Mouse (Mus musculus) right cerebral cortex, postnatal 14 days (tissue): ENCODE results near the gene Pkn3.
"Not testable (repeated sequence)": the region's sequence is repeated elsewhere in the genome, so short reads cannot be mapped to it uniquely, and the experiment has no call there.

ENCODE experiments used
- DNase-seq: peaks from one replicate; pipeline ENCODE4 v3.0.0; 2022

Pkn3 gene

GRCm38 (mm10) chr2:30106364-30106763 lies 28.9 kb downstream of the Pkn3 start:
- DNase-seq, result peak; percentile 57

- DNase-seq, result no peak
Measured at GRCm38 (mm10) chr2:30107646-30108045, 30.2 kb downstream of the Pkn3 start.

GRCm38 (mm10) chr2:30108260-30108659 lies 30.8 kb downstream of the Pkn3 start:
- DNase-seq, result no peak

DNA sequence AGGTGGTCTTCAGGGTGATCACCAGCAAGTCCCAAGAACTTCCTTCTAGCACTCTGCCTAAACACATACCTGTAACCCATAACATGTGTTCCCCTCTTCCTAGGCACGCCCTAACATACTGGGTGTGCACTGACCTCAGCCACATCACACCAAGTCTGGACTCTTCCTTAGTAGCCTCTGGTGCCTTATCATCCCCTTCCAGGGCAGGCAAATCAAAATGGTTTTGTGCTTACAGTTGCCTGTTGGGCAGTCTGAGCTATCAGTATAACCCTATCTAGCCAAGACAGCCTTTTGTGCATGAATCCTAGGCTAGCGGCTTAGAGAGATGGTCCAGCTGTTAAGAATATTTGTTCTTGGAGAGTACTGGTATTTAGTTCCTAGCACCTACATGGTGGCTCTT lies 34.0 kb downstream of the Pkn3 start:
- no peak for DNase-seq

GRCm38 (mm10) chr2:30112564-30112963 lies 35.1 kb downstream of the Pkn3 start:
- DNase-seq, result no peak

- DNase-seq, result peak; percentile 58
Measured at GRCm38 (mm10) chr2:30119641-30120051, 42.2 kb downstream of the Pkn3 start.

GRCm38 (mm10) chr2:30120269-30120668 lies 42.8 kb downstream of the Pkn3 start:
- DNase-seq, result no peak

DNA sequence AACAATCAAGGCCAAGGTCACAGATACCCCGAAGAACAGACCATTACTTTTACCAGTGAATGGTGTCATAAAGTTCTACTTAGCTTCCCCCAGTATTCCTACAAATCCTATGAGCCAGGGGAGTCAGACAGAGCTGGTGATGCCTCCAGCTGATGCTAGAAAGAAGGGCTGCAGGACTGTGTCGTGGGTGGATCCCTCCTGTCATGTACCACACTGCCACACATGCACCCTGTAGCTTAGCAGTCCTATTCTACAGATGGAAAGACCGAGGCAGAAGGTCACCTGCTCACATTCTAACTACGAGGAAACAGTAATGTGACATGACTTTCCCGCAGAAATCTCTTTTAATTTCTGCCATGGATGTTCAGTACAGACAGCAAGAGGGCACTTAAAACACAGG lies 45.3 kb downstream of the Pkn3 start:
- no peak for DNase-seq

DNA sequence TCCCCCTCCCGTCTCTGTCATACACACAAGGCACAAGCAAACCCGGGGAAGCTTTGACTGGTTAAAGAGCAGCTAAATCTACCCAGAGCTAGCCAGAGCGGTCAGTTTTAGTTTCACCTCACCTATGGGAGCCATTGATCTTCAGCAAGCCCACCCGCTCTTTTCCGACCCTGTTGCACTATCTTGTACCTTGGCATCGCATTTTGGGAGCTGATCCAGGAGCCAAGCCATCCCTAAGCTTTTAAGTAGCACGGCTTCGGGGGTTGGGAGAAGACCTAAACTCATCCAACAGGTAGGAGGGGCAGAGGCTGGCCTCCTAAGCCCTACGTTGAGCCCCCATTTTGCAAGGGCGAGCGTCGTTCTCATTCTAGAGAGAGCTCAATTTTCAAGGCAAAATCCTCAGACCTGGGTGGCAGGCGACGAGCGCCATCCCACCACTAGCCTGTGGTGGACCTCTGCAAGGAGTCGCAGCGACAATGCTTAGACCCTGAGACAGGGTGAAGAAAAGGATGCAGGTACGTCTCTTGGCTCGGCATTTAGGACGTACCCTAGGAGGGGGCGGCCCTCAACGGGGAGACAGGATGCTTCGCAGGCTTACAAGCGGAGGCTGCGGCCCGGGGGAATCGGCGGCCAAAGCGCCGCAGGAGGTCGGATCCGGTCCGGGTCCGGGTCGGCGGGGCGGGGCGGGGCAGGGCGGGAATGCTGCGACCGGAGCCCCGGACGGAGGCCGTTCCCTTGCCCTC lies 46.4 kb downstream of the Pkn3 start:
- no peak for DNase-seq

DNA sequence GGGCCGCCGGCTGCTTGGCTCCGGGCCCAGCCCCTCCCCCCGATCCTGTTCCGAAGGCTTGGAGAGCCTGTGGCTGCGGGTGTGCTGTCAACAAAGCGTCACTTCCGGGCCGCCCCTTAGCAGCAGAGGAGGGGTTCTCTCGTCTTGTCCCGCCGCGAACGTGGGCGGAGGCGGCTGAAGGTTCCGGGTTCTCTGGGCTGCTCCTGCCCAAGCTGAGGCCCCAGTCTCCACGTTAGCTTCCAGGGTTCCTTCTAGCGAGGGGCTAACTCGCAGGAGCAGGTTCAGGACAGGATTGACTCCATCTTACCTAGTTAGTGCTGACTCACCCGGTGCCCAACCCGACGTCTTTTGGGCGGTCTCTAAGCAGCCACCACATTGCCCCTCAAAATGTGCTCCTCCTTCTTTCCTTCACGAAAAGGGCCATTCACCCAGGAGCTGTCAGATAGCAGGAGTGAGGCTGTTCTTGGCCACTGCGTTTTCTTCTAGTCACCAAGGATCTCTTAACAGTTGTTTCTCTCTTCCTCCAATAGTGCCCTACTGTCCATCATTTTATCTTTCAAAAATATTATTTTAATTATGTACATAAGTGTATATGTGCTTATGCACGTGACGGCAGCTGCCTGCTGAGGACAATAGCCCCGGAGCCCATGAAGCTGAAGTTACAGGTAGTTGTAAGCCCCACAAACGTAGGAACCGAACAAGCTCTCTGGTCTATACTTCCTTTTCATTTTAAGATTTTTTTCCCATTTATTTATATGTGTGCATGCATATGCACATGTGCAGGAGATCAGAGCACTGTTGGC lies 47.2 kb downstream of the Pkn3 start, which contains the start of gene Zer1:
Zer1 (minus strand) TSS at position 114 of the 803 bp plus-strand sequence.
- peak; percentile 95 for DNase-seq

DNA sequence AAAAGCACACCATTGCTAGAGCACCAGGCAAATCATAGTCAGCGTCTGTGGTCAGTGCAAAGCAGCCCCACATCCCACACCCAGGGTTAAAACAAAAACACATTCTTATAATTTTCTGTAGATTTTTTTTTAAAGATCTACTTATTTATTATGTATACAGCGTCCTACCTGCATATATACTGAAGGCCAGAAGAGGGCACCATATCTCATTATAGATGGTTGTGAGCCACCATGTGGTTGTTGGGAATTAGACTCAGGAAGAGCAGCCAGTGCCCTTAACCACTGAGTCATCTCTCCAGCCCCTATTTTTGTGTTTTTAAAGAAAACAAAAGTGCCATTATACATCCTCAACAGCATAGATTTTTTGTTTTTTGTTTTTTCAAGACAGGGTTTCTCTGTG lies 51.3 kb downstream of the Pkn3 start:
- no peak for DNase-seq

DNA sequence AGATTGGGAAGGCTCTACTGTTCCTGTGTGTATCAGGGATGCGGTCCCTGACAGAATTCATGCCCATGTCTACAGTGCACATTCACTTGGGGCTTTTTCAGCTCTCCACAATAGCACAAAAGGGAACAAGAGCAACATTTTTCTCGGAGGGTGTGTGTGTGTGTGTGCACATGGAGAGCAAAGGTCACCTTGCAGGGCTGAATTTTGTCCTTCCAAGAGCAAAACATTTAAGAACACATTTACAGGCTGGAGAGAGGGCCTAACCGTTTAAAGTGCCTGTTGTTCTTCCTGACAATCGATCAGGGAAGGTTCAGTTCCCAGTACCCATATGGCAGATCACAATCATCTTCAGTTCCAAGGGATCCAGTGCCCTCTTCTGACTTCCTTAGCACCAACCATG lies 52.7 kb downstream of the Pkn3 start:
- DNase-seq, result no peak

DNA sequence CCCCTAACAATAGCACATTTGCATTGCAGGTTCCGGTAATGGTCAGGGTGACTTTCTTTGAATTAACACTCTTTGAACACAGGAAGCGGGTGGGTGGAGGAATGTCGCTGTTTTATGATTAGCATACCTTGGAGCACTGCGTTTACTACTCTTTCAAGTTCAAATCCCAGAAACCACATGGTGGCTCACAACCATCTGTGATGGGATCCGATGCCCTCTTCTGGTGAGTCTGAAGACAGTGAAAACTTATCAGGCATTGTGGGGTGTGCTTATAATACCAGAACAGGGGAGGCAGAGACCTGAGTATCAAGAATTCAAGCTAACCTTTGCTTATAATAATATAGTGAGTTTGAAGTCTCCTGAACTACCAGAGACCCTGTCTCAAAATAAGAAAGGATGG lies 53.8 kb downstream of the Pkn3 start:
- not testable (repeated sequence) for DNase-seq

DNA sequence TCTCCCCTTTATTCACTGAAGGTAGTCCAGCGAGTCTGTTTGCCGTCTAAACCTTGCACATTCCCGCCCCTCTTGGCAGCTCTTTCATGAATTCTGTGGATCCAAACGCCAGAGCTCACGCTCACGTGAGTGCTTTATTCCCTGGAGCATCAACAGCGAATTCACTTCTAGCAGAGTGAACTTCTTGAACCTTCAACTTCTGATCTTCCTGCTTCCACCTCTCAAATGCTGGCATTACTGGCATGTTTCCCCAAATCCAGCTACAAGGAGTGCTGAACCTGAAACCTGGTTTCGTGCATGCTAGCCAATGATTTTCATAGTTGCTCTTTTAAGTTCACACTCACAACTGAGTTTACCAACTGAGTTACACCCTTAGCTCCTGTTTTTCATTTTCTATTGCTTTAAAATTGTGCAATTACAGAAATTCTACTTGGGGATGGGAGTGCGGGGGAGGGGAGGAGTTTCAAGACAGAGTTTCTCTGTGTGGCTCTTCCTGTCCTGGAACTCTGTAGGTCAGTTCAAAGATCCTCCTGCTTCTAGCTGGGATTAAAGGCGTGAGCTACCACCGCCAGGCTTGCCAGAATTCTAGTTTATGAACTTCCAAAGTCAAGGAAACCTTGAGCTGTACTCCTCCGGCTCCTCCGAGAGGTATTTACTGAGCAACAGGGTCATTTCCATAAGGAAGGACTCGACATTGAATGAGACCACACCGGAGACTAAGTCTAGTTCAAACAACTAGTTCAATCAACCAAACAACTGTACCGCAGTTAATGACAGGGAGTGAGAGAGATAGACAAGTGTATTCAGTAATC lies 55.5 kb downstream of the Pkn3 start:
- no peak for DNase-seq

- DNase-seq, result peak; percentile 97
Measured at GRCm38 (mm10) chr2:30133613-30134377, 56.3 kb downstream of the Pkn3 start, which contains the start of gene Tbc1d13. Tbc1d13 (plus strand) TSS chr2:30133746.

GRCm38 (mm10) chr2:30134378-30134711 lies 56.9 kb downstream of the Pkn3 start:
- no peak for DNase-seq

GRCm38 (mm10) chr2:30134928-30135620 lies 57.6 kb downstream of the Pkn3 start:
- DNase-seq, result no peak

DNA sequence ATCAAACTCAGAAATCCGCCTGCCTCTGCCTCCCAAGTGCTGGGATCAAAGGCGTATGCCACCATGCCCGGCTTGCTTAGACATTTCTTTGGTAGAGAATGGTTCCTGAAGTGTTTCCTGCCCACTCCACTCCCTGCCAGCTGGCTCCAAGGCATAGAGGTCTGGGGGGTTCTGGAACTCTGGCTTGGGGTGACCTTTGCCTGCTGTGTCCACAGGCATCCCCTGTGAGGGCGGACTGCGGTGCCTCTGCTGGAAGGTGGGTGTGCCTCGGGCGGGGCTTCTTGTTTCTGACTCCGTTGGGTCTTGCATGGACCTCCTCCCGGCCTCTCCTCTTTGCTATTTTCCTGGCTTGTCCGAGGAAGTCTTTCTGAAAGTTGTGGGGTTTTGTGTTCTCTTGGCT lies 59.0 kb downstream of the Pkn3 start:
- DNase-seq, result no peak

- not testable (repeated sequence) for DNase-seq
Measured at GRCm38 (mm10) chr2:30140021-30140420, 62.5 kb downstream of the Pkn3 start.
